Mouse (Mus musculus) liver, embryonic 14.5 days (tissue): ENCODE measurements around the gene Lypd5. TPM values are rescaled to one million over a fixed set of nuclear protein-coding genes. Genes with fewer than 3 reads are reported as not detected.
A peak's percentile ranks its signal among the peaks of the same experiment; 100 is the strongest.

Experiments
- ATAC-seq: fragments of 200-750 bp; cut with Nextera tagmentation; 2 replicates; pipeline ENCODE4 v1.8.0; 2017; ENCODE audit warnings: moderate number of reproducible peaks, mild to moderate bottlenecking, moderate library complexity; ENCODE audit not compliant: insufficient read depth
- DNase-seq, 3 experiments: peaks; one replicate each; pipeline ENCODE4 v3.0.0-alpha.2; 2012 to 2013; ENCODE audit warnings: low read depth in 3 of 3, low spot score in 3 of 3
- H3K27ac ChIP-seq: fragments of 300-500 bp; sonication (generic); 2 replicates; pipeline ENCODE4 v1.5.1; 2014; ENCODE audit warnings: moderate library complexity, mild to moderate bottlenecking, control low read depth, inconsistent platforms
- H3K27me3 ChIP-seq: fragments of 300-500 bp; sonication (generic); 2 replicates; pipeline ENCODE4 v1.6.1; 2014; ENCODE audit warnings: mild to moderate bottlenecking, low read length, moderate library complexity; ENCODE audit not compliant: control insufficient read depth, insufficient read depth
- H3K36me3 ChIP-seq: fragments of 300-500 bp; sonication (generic); replicated peaks from 2 replicates; pipeline ENCODE4 v1.6.1; 2014; ENCODE audit warnings: low read depth; ENCODE audit not compliant: control insufficient read depth, insufficient read depth
- H3K4me1 ChIP-seq, 2 experiments: fragments of 200-500 bp in 1 of 2; fragments of 300-500 bp in 1 of 2; sonication (generic) in 1 of 2; replicated peaks; 2 replicates each; pipeline ENCODE4 v1.6.1; 2012 to 2014; ENCODE audit warnings: antibody characterized with exemption in 1 of 2, inconsistent platforms in 1 of 2, low read length in 1 of 2; ENCODE audit not compliant: control insufficient read depth in 2 of 2, insufficient read depth in 2 of 2
- H3K4me2 ChIP-seq: fragments of 300-500 bp; sonication (generic); 2 replicates; pipeline ENCODE4 v1.6.1; 2014; ENCODE audit warnings: low read depth, mild to moderate bottlenecking, control low read depth, moderate library complexity
- H3K4me3 ChIP-seq, 2 experiments: fragments of 200-500 bp in 1 of 2; fragments of 300-500 bp in 1 of 2; sonication (generic) in 1 of 2; 2 replicates each; pipeline ENCODE4 v1.5.1; 2012 to 2014; ENCODE audit warnings: low read depth in 2 of 2, low read length in 2 of 2, mild to moderate bottlenecking in 2 of 2, control low read depth in 1 of 2, inconsistent platforms in 1 of 2, moderate library complexity in 1 of 2; ENCODE audit not compliant: insufficient read depth in 1 of 2
- H3K9ac ChIP-seq: fragments of 300-500 bp; sonication (generic); replicated peaks from 2 replicates; pipeline ENCODE4 v1.6.1; 2014; ENCODE audit warnings: mild to moderate bottlenecking, control low read depth, moderate library complexity
- H3K9me3 ChIP-seq: fragments of 300-500 bp; sonication (generic); 2 replicates; pipeline ENCODE4 v1.6.1; 2016; ENCODE audit warnings: low read length, mixed read lengths; ENCODE audit not compliant: control insufficient read depth
- CTCF ChIP-seq: IDR thresholded peaks from 2 replicates; pipeline ENCODE4 v1.5.1; 2016; ENCODE audit warnings: antibody characterized with exemption, low read depth, control low read depth
- EP300 ChIP-seq: IDR thresholded peaks from 2 replicates; pipeline ENCODE4 v1.6.1; 2016; ENCODE audit warnings: antibody characterized with exemption, low read depth
- WGBS: fragments of 180-500 bp; shearing (Covaris S2); extraction: QIAGEN DNeasy Blood & Tissue Kit; methylation state at CpG from one replicate; pipeline ENCODE4 v1.1.7; 2014; ENCODE audit not compliant: insufficient replicate concordance; 5-methylcytosine and 5-hydroxymethylcytosine counted together
- polyA plus RNA-seq, 2 experiments: library from polyadenylated mRNA; depleted of rRNA in 1 of 2; stranded (reverse) in 1 of 2; unstranded in 1 of 2; fragments of >200 nt; fragmentation: Nextera tagmentation in 1 of 2; extraction: Ambion mirVana in 1 of 2; gene quantifications; 2 replicates each; pipeline versions ENCODE4 v1.2.1 to v1.2.3; 2012 to 2014

Lypd5 gene
- polyA plus RNA-seq, 2 experiments, result not detected

GRCm38 (mm10) chr7:24326273-24327135 is 22.5 kb upstream of the Lypd5 start:
- Histone ChIP-seq H3K27me3 (peaks cover 2% of the 10 kb centered on the region; the same call in 1 of the 2 replicates), H3K9me3 (no peaks in the 10 kb centered on the region), H3K9ac (no peak overlapping the region), H3K4me1 (no peaks in the 10 kb centered on the region), H3K36me3 (no peaks in the 10 kb centered on the region), H3K27ac (no peak overlapping the region), H3K4me3 (no peak overlapping the region), H3K4me2 (no peak overlapping the region)
- WGBS, result 39% methylated on average over 20 of the region's 20 CpGs
- TF ChIP-seq CTCF (no peak), EP300 (no peak)
- no peak for ATAC-seq
- no peak for DNase-seq

DNA sequence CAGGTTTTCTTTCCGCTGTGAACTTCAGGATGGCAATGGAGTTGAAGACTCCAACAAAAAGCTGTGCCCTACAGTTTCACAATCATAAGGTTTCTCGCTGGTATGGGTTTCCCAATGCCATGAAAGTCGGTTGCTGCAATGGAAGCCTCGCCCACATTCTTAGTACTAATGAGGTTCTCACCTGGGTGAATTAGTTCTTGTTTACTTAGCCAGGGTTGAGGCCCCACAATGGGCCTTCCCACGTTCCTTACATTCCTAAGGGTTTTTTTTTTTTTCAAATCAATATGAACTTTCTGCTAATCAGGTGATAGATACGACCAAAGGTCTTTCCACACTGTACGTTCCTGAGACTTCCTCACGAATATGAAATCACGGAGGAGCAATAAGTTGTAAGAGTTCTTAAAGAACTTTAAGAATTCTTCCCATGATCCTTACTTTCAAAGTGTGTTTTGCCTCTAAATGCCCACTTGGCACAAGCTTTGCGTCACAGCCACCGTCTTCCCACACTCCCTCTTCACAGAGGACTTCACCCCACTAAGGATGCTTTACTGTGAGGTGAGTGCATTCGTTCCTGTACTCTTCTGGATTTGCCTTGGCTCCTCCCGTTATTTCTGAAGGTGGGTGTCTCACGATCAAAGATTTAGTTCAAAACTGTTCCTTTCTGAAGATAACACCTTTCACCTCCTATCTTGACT is 21.6 kb upstream of the Lypd5 start:
- no peak overlapping the region for H3K27ac ChIP-seq
- no peaks in the 10 kb centered on the region for H3K9me3 ChIP-seq
- H3K4me3 ChIP-seq, result no peak overlapping the region
- TF ChIP-seq CTCF, result no peak
- TF ChIP-seq EP300, result no peak
- no peaks in the 10 kb centered on the region for H3K4me1 ChIP-seq
- H3K36me3 ChIP-seq, result no peaks in the 10 kb centered on the region
- DNase-seq (no peak), ATAC-seq (no peak)
- WGBS, result 62% methylated on average over 14 of the region's 14 CpGs
- H3K9ac ChIP-seq, result no peak overlapping the region
- H3K27me3 ChIP-seq, result peaks cover 2% of the 10 kb centered on the region; the same call in 1 of the 2 replicates
- H3K4me2 ChIP-seq, result no peak overlapping the region

GRCm38 (mm10) chr7:24333304-24333986 is 15.6 kb upstream of the Lypd5 start, which contains the start of gene Tescl:
Gene Tescl (minus strand): TSS chr7:24333936.
- Histone ChIP-seq H3K27me3 (peaks cover 11% of the 10 kb centered on the region), H3K27ac (no peak within 1 kb of the TSS), H3K4me3 (no peak within 1 kb of the TSS), H3K4me2 (no peak within 1 kb of the TSS), H3K4me1 (no peaks in the 10 kb centered on the region), H3K9ac (no peak within 1 kb of the TSS), H3K36me3 (no peaks in the 10 kb centered on the region), H3K9me3 (no peaks in the 10 kb centered on the region)
- WGBS, result 28% methylated on average over 49 of the region's 49 CpGs
- ATAC-seq (no peak), DNase-seq (no peak)
- TF ChIP-seq CTCF (no peak), EP300 (no peak)

DNA sequence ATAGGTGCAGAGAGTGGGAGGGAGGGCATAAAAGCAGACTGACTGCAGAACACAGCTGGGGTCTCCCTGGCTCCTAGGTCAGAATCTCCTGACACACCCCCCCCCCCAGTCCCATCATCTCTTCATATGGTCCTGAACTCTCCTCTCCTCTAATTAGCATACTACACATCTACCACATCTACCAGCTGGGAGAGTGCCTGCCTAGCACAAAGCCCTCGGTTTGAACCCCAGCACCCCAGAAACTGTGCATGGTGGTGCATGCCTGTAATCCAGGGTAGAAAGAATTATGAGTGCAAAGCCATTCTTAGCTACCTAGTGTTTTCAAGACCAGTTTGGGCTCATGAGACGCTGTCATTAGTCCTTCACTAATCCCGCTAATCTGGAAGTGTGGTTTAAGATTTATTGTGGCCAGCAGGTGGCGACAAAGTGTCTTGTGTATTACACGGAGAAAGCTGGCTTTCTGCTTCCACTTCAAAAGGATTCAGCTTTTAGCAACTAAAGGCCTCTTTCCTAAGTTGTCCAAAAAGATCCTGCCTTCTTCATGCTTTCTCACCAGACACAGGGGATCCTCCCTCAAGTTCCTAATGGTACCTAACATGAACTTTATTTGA is 13.2 kb upstream of the Lypd5 start:
- Histone ChIP-seq H3K27me3 (peaks cover 11% of the 10 kb centered on the region), H3K9ac (no peak overlapping the region), H3K4me2 (no peak overlapping the region), H3K9me3 (no peaks in the 10 kb centered on the region), H3K4me1 (no peaks in the 10 kb centered on the region), H3K27ac (no peak overlapping the region), H3K4me3 (no peak overlapping the region), H3K36me3 (no peaks in the 10 kb centered on the region)
- TF ChIP-seq CTCF, result peak; percentile 77
- no peak for TF ChIP-seq EP300
- peak; percentile 38 to 49 (median 40) for DNase-seq
- no peak for ATAC-seq
- 6% methylated on average over 5 of the region's 5 CpGs for WGBS
